In the genomic region with DNA sequence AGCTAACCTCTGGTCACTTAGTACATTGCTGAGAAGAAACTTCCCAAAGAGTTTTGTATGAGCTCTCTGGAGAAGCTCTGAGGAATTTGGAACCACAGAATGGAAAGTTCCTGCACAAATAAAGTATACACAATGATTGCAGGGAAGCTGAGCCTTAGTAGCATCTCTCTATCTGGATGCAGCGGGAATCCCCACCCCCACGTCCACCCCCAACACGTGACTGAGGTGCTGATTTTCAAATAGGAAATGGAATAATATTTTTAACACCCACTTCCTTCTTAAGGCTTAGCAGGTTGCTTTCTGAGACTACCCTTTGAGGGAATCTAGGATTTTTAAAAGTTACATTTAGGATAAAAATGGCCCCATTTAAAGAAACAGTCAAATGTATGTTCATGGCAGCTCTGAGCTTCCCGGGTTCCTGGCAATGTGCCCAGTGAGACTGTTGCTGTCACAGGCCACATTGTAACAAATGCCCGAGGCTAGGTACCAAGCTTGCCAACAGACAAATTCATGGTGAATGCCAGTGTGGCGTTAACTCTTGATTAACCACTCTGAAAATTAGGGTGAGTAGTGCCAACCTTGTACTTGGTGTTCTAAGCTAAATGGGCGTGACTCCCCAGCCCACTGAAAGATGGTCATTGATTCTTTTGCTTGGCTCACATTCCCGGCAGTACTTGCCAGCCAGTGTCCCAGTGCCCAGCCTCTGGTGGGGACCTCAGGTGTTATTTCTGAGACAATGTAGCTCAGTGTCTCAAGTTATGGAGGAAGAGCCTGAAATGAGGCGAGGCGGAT, we compare ENCODE assay signal across 13 mouse cellular contexts. TPM values are rescaled to one million over a fixed set of nuclear protein-coding genes. Genes with fewer than 3 reads are reported as not detected.
A peak's percentile ranks its signal among the peaks of the same experiment; 100 is the strongest.
DNase-seq lines count a peak whose midpoint lies in the region; ATAC-seq and TF ChIP-seq lines count a peak whose summit lies in the region.
"Had no signal": no experiment of that assay in that cellular context is flagged by ENCODE, and none has a peak within 500 bp of the region (broad histone marks: within the 10 kb centered on the region; RNA-seq: fewer than 3 reads in every experiment).

No protein-coding gene starts in this region.

- H3K4me2 ChIP-seq in hindbrain, postnatal 0 days (ENCODE audit: low read depth, low read length), result peak overlapping the region; percentile 16; the same call in 1 of the 2 replicates
- H3K4me2 ChIP-seq: stomach, embryonic 15.5 days had no signal

- no peak overlapping the region for H3K4me3 ChIP-seq in hindbrain, postnatal 0 days (ENCODE audit: low read length)
- H3K4me3 ChIP-seq in layer of hippocampus, adult 2 months, result no peak overlapping the region
- H3K4me3 ChIP-seq: megakaryocyte, embryonic 14.5 days; stomach, embryonic 15.5 days had no signal

- H3K9ac ChIP-seq in hindbrain, postnatal 0 days (replicated peaks; ENCODE audit: low read length), result no peak overlapping the region
- H3K9ac ChIP-seq: stomach, embryonic 15.5 days had no signal

- intact Hi-C loops in left cerebral cortex, postnatal 4 days (cut with DNase I), result no loop called here

- no peaks in the 10 kb centered on the region for H3K36me3 ChIP-seq in hindbrain, postnatal 0 days (ENCODE audit: insufficient read depth, low read length)
- H3K36me3 ChIP-seq: stomach, embryonic 15.5 days had no signal

- H3K27me3 ChIP-seq in hindbrain, postnatal 0 days (ENCODE audit: insufficient read depth, low read length), result no peaks in the 10 kb centered on the region
- H3K27me3 ChIP-seq: stomach, embryonic 15.5 days had no signal

- DNase-seq in adrenal gland, postnatal 14 days, result peak; percentile 56
- DNase-seq in adrenal gland, adult 8-10 months, result no peak
- peak; percentile 93 for DNase-seq in left cerebral cortex, postnatal 4 days
- DNase-seq in left cerebral cortex, adult 9 months (ENCODE audit: low spot score in 2 of 2), result no peak
- DNase-seq in cerebellum, adult 11 months, result peak; percentile 28
- DNase-seq in hindbrain, postnatal 0 days (ENCODE audit: low spot score), result peak; percentile 93
- no peak for DNase-seq in layer of hippocampus, adult 2 months (ENCODE audit: low spot score in 2 of 2)
- no peak for DNase-seq in T-cell, adult 2 months (ENCODE audit: low spot score)

- peak; percentile 74 for ATAC-seq in hindbrain, postnatal 0 days

- no peak overlapping the region for H3K27ac ChIP-seq in hindbrain, postnatal 0 days
- no peak overlapping the region for H3K27ac ChIP-seq in layer of hippocampus, adult 2 months
- H3K27ac ChIP-seq: stomach, embryonic 15.5 days had no signal

- TF ChIP-seq CTCF in hindbrain, postnatal 0 days (IDR thresholded peaks at IDR 0.05; ENCODE audit: low read depth), result no peak
- TF ChIP-seq CTCF in layer of hippocampus, adult 2 months (conservative IDR thresholded peaks at IDR 0.05), result no peak

- no peaks in the 10 kb centered on the region for H3K9me3 ChIP-seq in hindbrain, postnatal 0 days (ENCODE audit: low read length)
- H3K9me3 ChIP-seq: megakaryocyte, embryonic 14.5 days; stomach, embryonic 15.5 days had no signal

- H3K4me1 ChIP-seq in hindbrain, postnatal 0 days (ENCODE audit: insufficient read depth, low read length), result peaks cover 6% of the 10 kb centered on the region; the same call in 1 of the 2 replicates
- H3K4me1 ChIP-seq: megakaryocyte, embryonic 14.5 days; stomach, embryonic 15.5 days had no signal

- WGBS in hindbrain, postnatal 0 days, result 37% methylated on average over 10 of the region's 10 CpGs

RNA-seq across cellular contexts. Expression of a gene that starts 11.3 kb away (rescaled TPM):
- 2.7 and 4.6 TPM in 2 replicates for total RNA-seq in adrenal gland, postnatal 14 days (2021)
- total RNA-seq in adrenal gland, adult 8-10 months (2022), result 1 to 10 TPM in 3 of 4 experiments, under 1 TPM in 1; 0.55 to 2.5 (median 1.4) TPM
- total RNA-seq in left cerebral cortex, postnatal 4 days (2021), result not detected
- 0.07 TPM in 1 of 2 replicates, not detected in the other for total RNA-seq in hindbrain, postnatal 0 days (2014; rRNA removed)
- 0.05 TPM in 1 of 2 replicates, not detected in the other for polyA plus RNA-seq in hindbrain, postnatal 0 days (2015; fragmentation: Nextera tagmentation; extraction: Ambion mirVana)
- not detected for total RNA-seq in layer of hippocampus, adult 2 months (2021)
- total RNA-seq: hematopoietic stem cell, adult 5-6 weeks had no signal

RNA-seq across cellular contexts. Expression of a gene that starts 23.0 kb away (rescaled TPM):
- total RNA-seq in adrenal gland, postnatal 14 days (2021), result not detected in 2 replicates
- not detected for total RNA-seq in adrenal gland, adult 8-10 months (2022)
- total RNA-seq in left cerebral cortex, postnatal 4 days (2021), result not detected
- not detected in 2 replicates for total RNA-seq in hindbrain, postnatal 0 days (2014; rRNA removed)
- not detected in 2 replicates for polyA plus RNA-seq in hindbrain, postnatal 0 days (2015; fragmentation: Nextera tagmentation; extraction: Ambion mirVana)
- not detected for total RNA-seq in layer of hippocampus, adult 2 months (2021)
- total RNA-seq: hematopoietic stem cell, adult 5-6 weeks; left cerebral cortex, postnatal 36 days had no signal
- polyA plus RNA-seq: cortical plate, adult 2 months; stomach, embryonic 15.5 days had no signal

RNA-seq across cellular contexts. Expression of a gene that starts 32.6 kb away (rescaled TPM):
- total RNA-seq in adrenal gland, postnatal 14 days (2021), result not detected in 2 replicates
- total RNA-seq in adrenal gland, adult 8-10 months (2022), result not detected
- not detected for total RNA-seq in left cerebral cortex, postnatal 4 days (2021)
- not detected in 2 replicates for total RNA-seq in hindbrain, postnatal 0 days (2014; rRNA removed)
- polyA plus RNA-seq in hindbrain, postnatal 0 days (2015; fragmentation: Nextera tagmentation; extraction: Ambion mirVana), result not detected in 2 replicates
- not detected for total RNA-seq in layer of hippocampus, adult 2 months (2021)
- total RNA-seq: hematopoietic stem cell, adult 5-6 weeks; left cerebral cortex, postnatal 36 days had no signal
- polyA plus RNA-seq: cortical plate, adult 2 months; stomach, embryonic 15.5 days had no signal

Comparison
In these comparisons a context has a peak if more than half of its experiments do, and no peak if none do; other contexts are left out.
1. DNase-seq: peak in adrenal gland, postnatal 14 days (single experiment), left cerebral cortex, postnatal 4 days (single experiment), cerebellum, adult 11 months (single experiment) and hindbrain, postnatal 0 days (single experiment); none in adrenal gland, adult 8-10 months (single experiment), left cerebral cortex, adult 9 months (0 of 2), layer of hippocampus, adult 2 months (0 of 2) and T-cell, adult 2 months (single experiment).